Mouse (Mus musculus): ENCODE results near the gene Anpep. TPM values are rescaled to one million over a fixed set of nuclear protein-coding genes. Genes with fewer than 3 reads are reported as not detected.

Anpep gene
- polyA plus RNA-seq, 1 experiment: 5.6 TPM

DNA sequence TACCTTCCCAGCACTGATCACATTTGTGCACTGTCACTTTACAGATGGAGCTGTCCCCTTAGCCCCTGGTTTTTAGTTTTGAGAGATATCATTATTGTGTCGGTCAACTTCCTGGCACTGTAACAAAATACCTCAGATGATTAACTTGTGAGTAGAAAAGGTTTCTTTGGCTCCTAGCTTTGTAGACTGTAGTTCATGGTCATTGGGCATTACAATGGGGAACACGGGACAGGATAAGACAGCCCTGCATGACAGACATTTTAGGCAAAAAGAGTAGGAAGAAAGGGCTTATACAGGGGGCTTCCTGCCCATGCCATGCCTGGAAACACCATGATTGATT, 78.4 kb downstream of the Anpep start:
- Histone ChIP-seq H3K27ac (ENCODE audit: insufficient read depth, low read length) (no peak overlapping the region), H3K4me1 (ENCODE audit: control insufficient read depth, insufficient read depth, low read length) (peaks cover 2% of the 10 kb centered on the region; the same call in 1 of the 2 replicates), H3K4me3 (ENCODE audit: insufficient read depth, low read length) (no peak overlapping the region)
- TF ChIP-seq CTCF (IDR thresholded peaks at IDR 0.05; ENCODE audit: extremely low read depth, insufficient read depth, low read length) (no peak), POLR2A (IDR thresholded peaks at IDR 0.05; ENCODE audit: extremely low read depth, insufficient read depth, low read length) (no peak)

DNA sequence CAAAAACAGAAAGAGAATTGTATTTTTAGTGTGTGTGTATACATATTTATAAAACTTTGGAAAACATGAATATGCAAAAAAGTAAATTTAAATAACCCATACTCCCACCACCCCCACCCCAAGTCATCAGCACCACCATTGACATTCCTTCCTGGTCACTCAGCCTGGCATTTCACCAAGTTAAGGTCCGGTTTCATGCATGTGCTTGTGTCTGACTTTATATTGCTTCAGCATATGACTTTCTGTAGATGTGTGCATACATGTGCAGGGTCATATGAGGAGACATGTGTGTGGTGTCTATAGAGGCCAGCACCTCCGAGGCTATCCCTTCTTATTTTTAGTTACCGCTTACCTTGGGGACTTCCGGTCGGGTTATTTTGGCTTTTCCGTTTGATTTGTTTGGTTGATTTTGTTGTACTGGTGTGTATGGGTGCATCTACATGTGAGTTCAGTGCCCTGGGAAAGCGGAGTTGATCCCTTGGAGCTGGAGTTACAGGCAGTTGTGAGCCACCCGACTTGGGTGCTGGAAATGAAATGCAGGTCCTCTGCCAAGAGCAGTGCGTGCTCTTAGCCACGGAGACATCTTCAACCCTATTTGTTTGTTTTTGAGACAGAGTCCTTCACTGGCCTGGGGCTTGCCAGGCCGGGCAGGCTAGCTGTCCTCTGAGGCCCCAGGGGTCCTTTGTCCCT, 78.9 kb downstream of the Anpep start:
- TF ChIP-seq POLR2A (IDR thresholded peaks at IDR 0.05; ENCODE audit: extremely low read depth, insufficient read depth, low read length) (no peak), CTCF (IDR thresholded peaks at IDR 0.05; ENCODE audit: extremely low read depth, insufficient read depth, low read length) (no peak)
- Histone ChIP-seq H3K4me1 (ENCODE audit: control insufficient read depth, insufficient read depth, low read length) (peaks cover 2% of the 10 kb centered on the region; the same call in 1 of the 2 replicates), H3K4me3 (ENCODE audit: insufficient read depth, low read length) (no peak overlapping the region), H3K27ac (ENCODE audit: insufficient read depth, low read length) (no peak overlapping the region)

DNA sequence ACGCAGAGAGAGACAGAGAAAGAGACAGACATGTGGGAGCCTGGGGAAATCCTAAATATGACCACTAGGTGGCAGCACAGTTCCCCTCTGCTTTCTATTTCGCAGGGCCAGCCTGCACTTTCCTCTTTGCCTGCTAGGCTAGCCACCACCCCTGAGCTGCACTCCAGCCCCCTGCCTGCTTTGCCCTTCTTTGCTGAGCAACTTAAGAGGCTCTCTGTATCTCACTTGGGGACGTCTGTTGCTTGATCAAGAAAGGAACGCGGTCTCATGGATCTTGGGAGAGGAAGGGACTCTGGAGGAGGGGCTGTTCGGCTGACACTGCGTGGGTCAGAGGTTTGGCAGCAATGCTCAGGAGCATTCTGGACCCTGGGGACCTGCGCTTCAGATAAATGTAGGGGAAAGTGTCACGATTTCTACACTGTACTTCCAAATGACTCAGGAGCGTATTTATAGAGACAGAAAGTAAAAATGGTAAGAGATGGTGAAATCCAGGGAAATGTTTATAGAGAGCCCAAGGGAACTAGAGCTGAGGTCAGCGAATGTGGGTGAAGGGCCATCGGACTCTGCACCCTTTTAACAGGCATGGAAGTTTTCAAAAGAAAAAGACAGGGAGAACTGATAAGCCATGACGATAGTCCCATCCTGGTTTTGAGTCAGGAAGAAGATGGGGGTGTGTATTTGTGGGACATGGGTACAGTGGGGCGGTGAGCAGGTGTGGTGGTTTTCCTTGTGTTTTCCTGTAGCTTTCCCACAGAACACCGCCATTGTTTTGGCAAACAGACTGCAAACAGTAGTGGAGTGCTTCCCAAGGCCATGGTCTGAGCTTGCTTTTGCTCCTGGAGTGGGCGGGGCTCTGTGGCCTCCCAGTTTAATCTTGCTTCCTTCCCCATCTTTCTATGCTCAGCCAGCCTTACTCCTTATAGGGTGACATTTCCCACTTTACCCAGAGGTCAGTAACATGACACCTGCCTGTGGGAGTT, 79.9 kb downstream of the Anpep start:
- TF ChIP-seq POLR2A (IDR thresholded peaks at IDR 0.05; ENCODE audit: extremely low read depth, insufficient read depth, low read length) (no peak), CTCF (IDR thresholded peaks at IDR 0.05; ENCODE audit: extremely low read depth, insufficient read depth, low read length) (peak; percentile 84)
- Histone ChIP-seq H3K4me1 (ENCODE audit: control insufficient read depth, insufficient read depth, low read length) (peaks cover 2% of the 10 kb centered on the region; the same call in 1 of the 2 replicates), H3K4me3 (ENCODE audit: insufficient read depth, low read length) (peak overlapping the region; percentile 22), H3K27ac (ENCODE audit: insufficient read depth, low read length) (no peak overlapping the region)

Other genes starting within 250 kb of the Anpep start
- gene Rhcg, start 243.4 kb downstream of the Anpep start, polyA plus RNA-seq (2012; rRNA removed): 0.38 and 0.59 TPM in 2 replicates
- 0.06 and 0.08 TPM in 2 replicates for gene Ticrr, start 200.9 kb downstream of the Anpep start, polyA plus RNA-seq (2012; rRNA removed)
- gene Kif7, start 145.3 kb downstream of the Anpep start, polyA plus RNA-seq (2012; rRNA removed): 1.5 TPM in 2 replicates
- gene Plin1, start 128.2 kb downstream of the Anpep start, polyA plus RNA-seq (2012; rRNA removed): 0.23 TPM in 1 of 2 replicates, not detected in the other
- 11.4 and 12.4 TPM in 2 replicates for gene Pex11a, start 117.9 kb downstream of the Anpep start, polyA plus RNA-seq (2012; rRNA removed)
- gene Wdr93, start 117.9 kb downstream of the Anpep start, polyA plus RNA-seq (2012; rRNA removed): 0.15 and 0.48 TPM in 2 replicates
- gene Mesp1, start 67.3 kb downstream of the Anpep start, polyA plus RNA-seq (2012; rRNA removed): 0.08 and 0.19 TPM in 2 replicates
- gene Mesp2, start 50.3 kb downstream of the Anpep start, polyA plus RNA-seq (2012; rRNA removed): 0.91 and 0.98 TPM in 2 replicates
- 39.2 and 42.2 TPM in 2 replicates for gene Ap3s2, start 59.6 kb upstream of the Anpep start, polyA plus RNA-seq (2012; rRNA removed)
- 13.8 and 14.8 TPM in 2 replicates for gene Arpin, start 74.3 kb upstream of the Anpep start, polyA plus RNA-seq (2012; rRNA removed)
- gene Zfp710, start 163.8 kb upstream of the Anpep start, polyA plus RNA-seq (2012; rRNA removed): 18.0 and 18.5 TPM in 2 replicates

All from cortical plate, adult 2 months (tissue).